Mouse (Mus musculus): ENCODE measurements around the gene Polr3a.

- TF ChIP-seq EP300 (IDR thresholded peaks at IDR 0.05; ENCODE audit: low read depth) = no peak
- TF ChIP-seq CTCF (IDR thresholded peaks at IDR 0.05; ENCODE audit: low read depth) = no peak
Measured at GRCm38 (mm10) chr14:24501256-24501655, 14.4 kb upstream of the Polr3a start.
